Comparison of ENCODE assay signal across 30 mouse cellular contexts in genomic region chr19:41444491-41444890, GRCm38 (mm10). TPM values are rescaled to one million over a fixed set of nuclear protein-coding genes. Genes with fewer than 3 reads are reported as not detected.
A peak's percentile ranks its signal among the peaks of the same experiment; 100 is the strongest.
DNase-seq lines count a peak whose midpoint lies in the region; ATAC-seq and TF ChIP-seq lines count a peak whose summit lies in the region.
"Had no signal": no experiment of that assay in that cellular context is flagged by ENCODE, and none has a peak within 500 bp of the region (broad histone marks: within the 10 kb centered on the region; RNA-seq: fewer than 3 reads in every experiment).

No protein-coding gene starts in this region.

- H3K9ac ChIP-seq in liver, embryonic 12.5 days: no peak overlapping the region
- H3K9ac ChIP-seq in liver, postnatal 0 days (replicated peaks): no peak overlapping the region
- peak overlapping the region; percentile 69; the same call in 1 of the 2 replicates for H3K9ac ChIP-seq in ES-E14 (ENCODE audit: insufficient read depth, low read depth, low read length, poor library complexity, severe bottlenecking)
- H3K9ac ChIP-seq in stomach, postnatal 0 days (ENCODE audit: low read length): no peak overlapping the region
- H3K9ac ChIP-seq: embryonic facial prominence, embryonic 12.5 days; forebrain, embryonic 15.5 days; heart, embryonic 13.5 days; hindbrain, embryonic 14.5 days; limb, embryonic 12.5 days; liver, embryonic 13.5 days had no signal

- no peaks in the 10 kb centered on the region for H3K9me3 ChIP-seq in liver, embryonic 12.5 days (replicated peaks)
- no peaks in the 10 kb centered on the region for H3K9me3 ChIP-seq in liver, postnatal 0 days (ENCODE audit: low read length)
- no peaks in the 10 kb centered on the region for H3K9me3 ChIP-seq in ES-E14 (ENCODE audit: control insufficient read depth, insufficient read depth, low read depth, low read length)
- no peaks in the 10 kb centered on the region for H3K9me3 ChIP-seq in embryonic facial prominence, embryonic 10.5 days
- H3K9me3 ChIP-seq in stomach, postnatal 0 days (ENCODE audit: control insufficient read depth, low read length): no peaks in the 10 kb centered on the region
- H3K9me3 ChIP-seq: embryonic facial prominence, embryonic 12.5 days; forebrain, embryonic 15.5 days; heart, embryonic 13.5 days; limb, embryonic 12.5 days; liver, embryonic 13.5 days had no signal

- in situ Hi-C loops in ES-E14 (cut with MboI; ENCODE audit: low sequenced_read_pairs in 2 of 2, unreplicated experiment in 2 of 2): no loop called here

- H3K4me3 ChIP-seq in liver, embryonic 12.5 days: no peak overlapping the region
- H3K4me3 ChIP-seq in liver, postnatal 0 days (ENCODE audit: low read depth, low read length): no peak overlapping the region
- H3K4me3 ChIP-seq in ES-E14 (ENCODE audit: insufficient read depth in 1 of 2, low read depth in 1 of 2, low read length in 2 of 2, poor library complexity in 1 of 2, severe bottlenecking in 1 of 2): peak overlapping the region; percentile 60 to 68
- no peak overlapping the region for H3K4me3 ChIP-seq in embryonic facial prominence, embryonic 10.5 days
- H3K4me3 ChIP-seq in stomach, postnatal 0 days (ENCODE audit: low read depth, low read length): no peak overlapping the region
- H3K4me3 ChIP-seq: embryonic facial prominence, embryonic 12.5 days; forebrain, embryonic 15.5 days; heart, adult 2 months; heart, embryonic 13.5 days; left cerebral cortex, adult 2 months; limb, embryonic 12.5 days; liver, embryonic 13.5 days had no signal

- 64% methylated on average over 8 of the region's 8 CpGs for WGBS in liver, embryonic 12.5 days (ENCODE audit: insufficient replicate concordance)
- WGBS in liver, postnatal 0 days (ENCODE audit: insufficient replicate concordance): 67% methylated on average over 8 of the region's 8 CpGs
- 64% methylated on average over 8 of the region's 8 CpGs for WGBS in embryonic facial prominence, embryonic 10.5 days
- 45% methylated on average over 8 of the region's 8 CpGs for WGBS in stomach, postnatal 0 days

- no peaks in the 10 kb centered on the region for H3K36me3 ChIP-seq in liver, embryonic 12.5 days
- H3K36me3 ChIP-seq in liver, postnatal 0 days (replicated peaks; ENCODE audit: insufficient read depth, low read length): no peaks in the 10 kb centered on the region
- H3K36me3 ChIP-seq in ES-E14 (ENCODE audit: control insufficient read depth, insufficient read depth, low read length, poor library complexity, severe bottlenecking): no peaks in the 10 kb centered on the region
- H3K36me3 ChIP-seq in embryonic facial prominence, embryonic 10.5 days (replicated peaks): no peaks in the 10 kb centered on the region
- H3K36me3 ChIP-seq in stomach, postnatal 0 days (ENCODE audit: control insufficient read depth, insufficient read depth, low read length): no peaks in the 10 kb centered on the region
- H3K36me3 ChIP-seq: embryonic facial prominence, embryonic 12.5 days; forebrain, embryonic 15.5 days; heart, embryonic 13.5 days; limb, embryonic 12.5 days; liver, embryonic 13.5 days had no signal

- H3K4me1 ChIP-seq in liver, embryonic 12.5 days: peaks cover 54% of the 10 kb centered on the region
- H3K4me1 ChIP-seq in liver, postnatal 0 days (ENCODE audit: insufficient read depth): peaks cover 26% of the 10 kb centered on the region
- peaks cover 9 to 14% of the 10 kb centered on the region in 2 experiments for H3K4me1 ChIP-seq in ES-E14 (ENCODE audit: control insufficient read depth in 2 of 2, insufficient read depth in 2 of 2, low read length in 2 of 2, poor library complexity in 1 of 2)
- peaks cover 22% of the 10 kb centered on the region for H3K4me1 ChIP-seq in embryonic facial prominence, embryonic 10.5 days
- no peaks in the 10 kb centered on the region for H3K4me1 ChIP-seq in stomach, postnatal 0 days (replicated peaks; ENCODE audit: control insufficient read depth, insufficient read depth)

- no peak for DNase-seq in liver, postnatal 0 days
- DNase-seq in ES-E14 (ENCODE audit: low read depth, low spot score): peak; percentile 44
- no peak for DNase-seq in embryonic facial prominence, embryonic 10.5 days (ENCODE audit: low spot score)
- no peak for DNase-seq in stomach, postnatal 0 days (ENCODE audit: low spot score)
- no peak for DNase-seq in layer of hippocampus, adult 11-12 months (ENCODE audit: low spot score)
- DNase-seq: adrenal gland, adult 2 months; adrenal gland, postnatal 36 days; B cell, adult 2 months; cerebellum, adult 2 months; cerebellum, postnatal 25 days; gastrocnemius, postnatal 25 days; heart, adult 2 months; heart, postnatal 10 days; kidney, adult 9 months; kidney, postnatal 14 days; liver, embryonic 13.5 days; lung, adult 2 months; lung, postnatal 14 days; right cerebral cortex, postnatal 4 days had no signal

- peaks cover 16% of the 10 kb centered on the region; the same call in 1 of the 2 replicates for H3K27me3 ChIP-seq in liver, embryonic 12.5 days (replicated peaks)
- H3K27me3 ChIP-seq in liver, postnatal 0 days (ENCODE audit: insufficient read depth, low read length): no peaks in the 10 kb centered on the region
- H3K27me3 ChIP-seq in embryonic facial prominence, embryonic 10.5 days (replicated peaks; ENCODE audit: low read depth, poor library complexity, severe bottlenecking): peaks cover 36% of the 10 kb centered on the region
- no peaks in the 10 kb centered on the region for H3K27me3 ChIP-seq in stomach, postnatal 0 days (ENCODE audit: control insufficient read depth, insufficient read depth, low read length)
- H3K27me3 ChIP-seq: CH12.LX had no signal

- no peak for ATAC-seq in liver, embryonic 12.5 days
- ATAC-seq in liver, postnatal 0 days: no peak
- ATAC-seq in stomach, postnatal 0 days (ENCODE audit: low FRiP score, low TSS enrichment): 0 out of 2 replicates have a peak, but pooled peaks have one; percentile 13
- ATAC-seq in activated CD4-positive, CD25-positive, alpha-beta regulatory T cell, adult 4 months: no peak
- ATAC-seq in CD4-positive, CD25-positive, alpha-beta regulatory T cell, adult 4 months: no peak
- ATAC-seq: forebrain, embryonic 15.5 days; midbrain, embryonic 16.5 days had no signal

- TF ChIP-seq CTCF in liver, postnatal 0 days (IDR thresholded peaks at IDR 0.05; ENCODE audit: low read depth): no peak
- no peak for TF ChIP-seq CTCF in stomach, postnatal 0 days (IDR thresholded peaks at IDR 0.05; ENCODE audit: low read depth)

- H3K27ac ChIP-seq in liver, embryonic 12.5 days: 0 out of 2 replicates have a peak overlapping the region, but pooled peaks have one; percentile 25
- H3K27ac ChIP-seq in liver, postnatal 0 days (ENCODE audit: low read depth): no peak overlapping the region
- H3K27ac ChIP-seq in ES-E14 (ENCODE audit: insufficient read depth, low read depth, low read length, poor library complexity, severe bottlenecking): peak overlapping the region; percentile 1; the same call in 1 of the 2 replicates
- H3K27ac ChIP-seq in embryonic facial prominence, embryonic 10.5 days (replicated peaks): peak overlapping the region; percentile 54; the same call in 1 of the 2 replicates
- peak overlapping the region; percentile 1 for H3K27ac ChIP-seq in stomach, postnatal 0 days (replicated peaks)
- H3K27ac ChIP-seq: embryonic facial prominence, embryonic 12.5 days; forebrain, embryonic 15.5 days; heart, adult 2 months; heart, embryonic 13.5 days; hindbrain, embryonic 14.5 days; left cerebral cortex, adult 2 months; limb, embryonic 12.5 days; liver, embryonic 13.5 days had no signal

- H3K4me2 ChIP-seq in liver, embryonic 12.5 days: no peak overlapping the region
- H3K4me2 ChIP-seq in liver, postnatal 0 days (ENCODE audit: low read depth, low read length): no peak overlapping the region
- H3K4me2 ChIP-seq in stomach, postnatal 0 days (replicated peaks; ENCODE audit: low read depth): no peak overlapping the region
- H3K4me2 ChIP-seq: embryonic facial prominence, embryonic 12.5 days; forebrain, embryonic 15.5 days; heart, embryonic 13.5 days; hindbrain, embryonic 14.5 days; limb, embryonic 12.5 days had no signal

- TF ChIP-seq EP300 in liver, postnatal 0 days (IDR thresholded peaks at IDR 0.05; ENCODE audit: low read depth): no peak
- TF ChIP-seq EP300 in stomach, postnatal 0 days (optimal IDR thresholded peaks at IDR 0.05): no peak

TF ChIP-seq in ES-E14, 5 proteins besides CTCF, POLR2A, EP300 and RAD21:
- TF ChIP-seq MAFK (IDR thresholded peaks at IDR 0.05; ENCODE audit: insufficient read depth, low read depth, low read length) (no peak), HCFC1 (IDR thresholded peaks at IDR 0.05; ENCODE audit: borderline replicate concordance, insufficient read depth, low read length) (no peak), ZC3H11A (IDR thresholded peaks at IDR 0.05; ENCODE audit: borderline replicate concordance, low read depth, low read length) (no peak), CHD2 (IDR thresholded peaks at IDR 0.05; ENCODE audit: low read depth, low read length) (no peak), ZNF384 (IDR thresholded peaks at IDR 0.05; ENCODE audit: low read depth, low read length) (no peak)

RNA-seq across cellular contexts. Expression of gene Lcor, which starts 37.9 kb away (rescaled TPM):
- 7.9 and 9.3 TPM in 2 replicates for polyA plus RNA-seq in liver, embryonic 12.5 days (2016; fragmentation: Nextera tagmentation; extraction: Ambion mirVana)
- polyA plus RNA-seq in liver, postnatal 0 days (2015; fragmentation: Nextera tagmentation; extraction: Ambion mirVana): 7.9 and 9.0 TPM in 2 replicates
- 9.9 and 10.2 TPM in 2 replicates for total RNA-seq in ES-E14 (2012; rRNA removed)
- 13.5 and 14.6 TPM in 2 replicates for polyA plus RNA-seq in embryonic facial prominence, embryonic 10.5 days (2016; fragmentation: Nextera tagmentation; extraction: Ambion mirVana)
- 12.9 TPM in 2 replicates for polyA plus RNA-seq in stomach, postnatal 0 days (2015; fragmentation: Nextera tagmentation; extraction: Ambion mirVana)
- polyA plus RNA-seq in activated CD4-positive, CD25-positive, alpha-beta regulatory T cell, adult 4 months (2017; shearing (Covaris generic)): 10 to 100 TPM; 13.2 to 15.6 TPM
- polyA plus RNA-seq in CD4-positive, CD25-positive, alpha-beta regulatory T cell, adult 4 months (2017; shearing (Covaris generic)): 10 to 100 TPM; 17.1 to 17.6 TPM

RNA-seq across cellular contexts. Expression of gene Pik3ap1, which starts 59.6 kb away (rescaled TPM):
- 5.5 and 6.0 TPM in 2 replicates for polyA plus RNA-seq in liver, embryonic 12.5 days (2016; fragmentation: Nextera tagmentation; extraction: Ambion mirVana)
- 17.1 and 21.8 TPM in 2 replicates for polyA plus RNA-seq in liver, postnatal 0 days (2015; fragmentation: Nextera tagmentation; extraction: Ambion mirVana)
- 0.32 and 1.1 TPM in 2 replicates for total RNA-seq in ES-E14 (2012; rRNA removed)
- polyA plus RNA-seq in embryonic facial prominence, embryonic 10.5 days (2016; fragmentation: Nextera tagmentation; extraction: Ambion mirVana): 2.5 and 3.0 TPM in 2 replicates
- polyA plus RNA-seq in stomach, postnatal 0 days (2015; fragmentation: Nextera tagmentation; extraction: Ambion mirVana): 1.6 and 1.9 TPM in 2 replicates
- polyA plus RNA-seq in activated CD4-positive, CD25-positive, alpha-beta regulatory T cell, adult 4 months (2017; shearing (Covaris generic)): 1 to 10 TPM; 1.6 to 2.7 TPM
- polyA plus RNA-seq in CD4-positive, CD25-positive, alpha-beta regulatory T cell, adult 4 months (2017; shearing (Covaris generic)): 1 to 10 TPM; 2.5 to 2.8 TPM

Comparison
In these comparisons a context has a peak if more than half of its experiments do, and no peak if none do; other contexts are left out.
1. H3K4me3 ChIP-seq: peak in ES-E14 (2 of 2); none in liver, embryonic 12.5 days (single experiment), liver, postnatal 0 days (single experiment), embryonic facial prominence, embryonic 10.5 days (single experiment) and stomach, postnatal 0 days (single experiment).